Mouse (Mus musculus) kidney, embryonic 14.5 days (tissue): ENCODE results near the gene Mdga2. TPM values are rescaled to one million over a fixed set of nuclear protein-coding genes. Genes with fewer than 3 reads are reported as not detected.

Experiments used
- ATAC-seq: fragments of 200-750 bp; cut with Nextera tagmentation; 2 replicates; pipeline ENCODE4 v1.8.0; 2017; ENCODE audit warnings: moderate number of reproducible peaks, mild to moderate bottlenecking, moderate TSS enrichment, moderate library complexity; ENCODE audit not compliant: low FRiP score, low TSS enrichment
- H3K27ac ChIP-seq: fragments of 300-500 bp; sonication (generic); 2 replicates; pipeline ENCODE4 v1.5.1; 2014; ENCODE audit warnings: low read depth, mild to moderate bottlenecking, low read length, moderate library complexity, mixed read lengths
- H3K27me3 ChIP-seq: fragments of 300-500 bp; sonication (generic); 2 replicates; pipeline ENCODE4 v1.6.1; 2014; ENCODE audit warnings: mild to moderate bottlenecking, low read length; ENCODE audit not compliant: control insufficient read depth, insufficient read depth
- H3K36me3 ChIP-seq: fragments of 300-500 bp; sonication (generic); 2 replicates; pipeline ENCODE4 v1.6.1; 2014; ENCODE audit warnings: low read length, mixed read lengths; ENCODE audit not compliant: control insufficient read depth, insufficient read depth
- H3K4me1 ChIP-seq: fragments of 300-500 bp; sonication (generic); 2 replicates; pipeline ENCODE4 v1.6.1; 2014; ENCODE audit warnings: low read length, mixed read lengths; ENCODE audit not compliant: control insufficient read depth, insufficient read depth
- H3K4me2 ChIP-seq: fragments of 300-500 bp; sonication (generic); replicated peaks from 2 replicates; pipeline ENCODE4 v1.6.1; 2014; ENCODE audit warnings: low read depth, mild to moderate bottlenecking, low read length
- H3K4me3 ChIP-seq: fragments of 300-500 bp; sonication (generic); 2 replicates; pipeline ENCODE4 v1.5.1; 2014; ENCODE audit warnings: mild to moderate bottlenecking, low read length
- H3K9ac ChIP-seq: fragments of 300-500 bp; sonication (generic); 2 replicates; pipeline ENCODE4 v1.6.1; 2014; ENCODE audit warnings: low read depth, mild to moderate bottlenecking, low read length, moderate library complexity
- H3K9me3 ChIP-seq: fragments of 300-500 bp; sonication (generic); 2 replicates; pipeline ENCODE4 v1.6.1; 2016; ENCODE audit warnings: low read length; ENCODE audit not compliant: control insufficient read depth
- WGBS: fragments of 180-500 bp; shearing (Covaris S2); extraction: QIAGEN DNeasy Blood & Tissue Kit; methylation state at CpG from one replicate; pipeline ENCODE4 v1.1.7; 2014; 5-methylcytosine and 5-hydroxymethylcytosine counted together
- polyA plus RNA-seq: library from polyadenylated mRNA; unstranded; fragments of >200 nt; fragmentation: Nextera tagmentation; extraction: Ambion mirVana; gene quantifications from 2 replicates; pipeline ENCODE4 v1.2.1, GENCODE M21; 2014

The Mdga2 gene
- polyA plus RNA-seq, 1 experiment from 2014 or later: 2.0 TPM

DNA sequence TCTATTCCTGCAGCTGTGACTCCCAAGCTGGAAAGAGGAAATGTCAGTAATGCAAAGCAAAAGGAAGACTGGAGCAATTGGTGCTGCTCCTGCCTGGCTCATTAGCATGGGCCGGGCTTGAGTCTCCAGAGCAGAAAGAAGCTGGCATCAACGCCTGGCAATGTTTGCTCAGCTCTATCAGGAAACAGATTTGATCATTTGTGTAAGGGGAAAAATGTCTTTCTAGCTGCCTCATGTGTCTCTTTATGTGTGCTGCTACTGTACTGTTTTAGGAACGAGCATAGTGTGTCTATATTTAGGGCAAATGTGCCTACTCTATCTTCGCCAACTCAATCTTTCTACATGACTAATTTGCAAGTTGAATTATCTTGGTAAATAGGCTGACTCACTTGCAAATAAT lies 211.0 kb downstream of the Mdga2 start:
- Histone ChIP-seq H3K9me3 (no peaks in the 10 kb centered on the region), H3K4me2 (no peak overlapping the region), H3K4me3 (no peak overlapping the region), H3K4me1 (no peaks in the 10 kb centered on the region), H3K36me3 (no peaks in the 10 kb centered on the region), H3K27me3 (no peaks in the 10 kb centered on the region), H3K27ac (no peak overlapping the region), H3K9ac (no peak overlapping the region)
- ATAC-seq: no peak
- 73% methylated on average over 4 of the region's 4 CpGs for WGBS

DNA sequence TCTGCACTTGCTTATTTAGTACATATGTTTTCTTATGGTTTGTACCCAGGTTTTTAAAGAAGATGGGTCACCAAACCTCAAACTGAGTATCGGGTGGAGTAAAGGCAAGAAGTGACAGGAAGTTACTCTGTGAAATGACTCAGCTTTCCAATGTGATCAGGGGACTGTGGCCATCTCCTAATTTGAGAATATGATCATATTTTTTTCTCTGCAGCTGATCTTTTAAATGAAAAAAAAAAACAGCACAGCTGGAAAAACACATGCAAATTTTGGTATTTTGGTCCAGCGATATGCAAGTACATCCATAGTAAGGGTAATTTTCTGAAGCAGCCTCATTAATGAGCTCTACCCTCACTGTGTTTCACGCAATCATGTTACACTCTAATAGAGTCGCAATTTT lies 212.0 kb downstream of the Mdga2 start:
- 89% methylated on average over 4 of the region's 4 CpGs for WGBS
- Histone ChIP-seq H3K27ac (no peak overlapping the region), H3K4me3 (no peak overlapping the region), H3K4me2 (no peak overlapping the region), H3K9ac (no peak overlapping the region), H3K9me3 (no peaks in the 10 kb centered on the region), H3K36me3 (no peaks in the 10 kb centered on the region), H3K27me3 (no peaks in the 10 kb centered on the region), H3K4me1 (no peaks in the 10 kb centered on the region)
- ATAC-seq: no peak

DNA sequence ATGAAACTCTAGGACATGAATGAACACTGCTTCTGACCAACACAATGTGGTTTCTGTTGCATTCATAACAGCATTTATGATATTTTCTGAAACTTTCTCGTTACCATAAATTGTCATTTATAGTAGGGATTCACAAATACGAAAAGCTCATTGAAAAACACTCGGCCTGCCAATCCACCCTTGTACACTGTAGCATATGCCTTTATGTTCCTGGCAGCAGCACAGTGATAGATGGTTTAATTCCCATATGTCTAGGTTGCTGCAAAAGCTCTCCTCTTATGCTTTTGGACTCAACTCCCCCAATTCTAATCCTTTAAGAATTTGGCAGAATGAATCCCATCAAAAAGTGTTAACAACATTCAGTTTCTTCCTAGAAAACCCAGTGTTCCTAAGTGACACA lies 213.2 kb downstream of the Mdga2 start:
- Histone ChIP-seq H3K27ac (no peak overlapping the region), H3K27me3 (no peaks in the 10 kb centered on the region), H3K4me1 (no peaks in the 10 kb centered on the region), H3K36me3 (no peaks in the 10 kb centered on the region), H3K4me3 (no peak overlapping the region), H3K9ac (no peak overlapping the region), H3K9me3 (no peaks in the 10 kb centered on the region), H3K4me2 (no peak overlapping the region)
- 85% methylated on average over 3 of the region's 3 CpGs for WGBS
- no peak for ATAC-seq

DNA sequence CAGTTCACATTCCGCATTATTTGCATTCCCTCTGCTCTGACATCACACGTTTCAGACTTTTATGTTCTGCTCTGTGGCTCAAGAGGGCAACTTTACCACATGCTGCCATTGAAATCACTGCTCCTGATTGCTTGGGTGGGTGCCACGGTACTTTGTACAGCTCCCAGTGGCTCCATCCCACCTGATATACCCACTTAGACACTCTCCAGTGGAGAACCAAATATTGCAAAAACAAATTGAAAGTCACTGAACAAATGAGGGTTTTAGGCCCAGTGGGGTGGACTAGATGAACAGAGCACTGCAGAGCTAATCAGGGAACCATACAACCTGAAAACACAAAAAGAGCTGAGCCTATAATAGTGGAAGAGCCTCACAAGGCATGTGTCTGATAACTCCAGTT lies 268.2 kb downstream of the Mdga2 start:
- no peak overlapping the region for H3K9ac ChIP-seq
- H3K9me3 ChIP-seq: no peaks in the 10 kb centered on the region
- H3K27me3 ChIP-seq: no peaks in the 10 kb centered on the region
- no peak for ATAC-seq
- no peaks in the 10 kb centered on the region for H3K4me1 ChIP-seq
- H3K4me2 ChIP-seq: no peak overlapping the region
- no peak overlapping the region for H3K4me3 ChIP-seq
- WGBS: 70% methylated on average over 3 of the region's 3 CpGs
- H3K36me3 ChIP-seq: no peaks in the 10 kb centered on the region
- no peak overlapping the region for H3K27ac ChIP-seq

DNA sequence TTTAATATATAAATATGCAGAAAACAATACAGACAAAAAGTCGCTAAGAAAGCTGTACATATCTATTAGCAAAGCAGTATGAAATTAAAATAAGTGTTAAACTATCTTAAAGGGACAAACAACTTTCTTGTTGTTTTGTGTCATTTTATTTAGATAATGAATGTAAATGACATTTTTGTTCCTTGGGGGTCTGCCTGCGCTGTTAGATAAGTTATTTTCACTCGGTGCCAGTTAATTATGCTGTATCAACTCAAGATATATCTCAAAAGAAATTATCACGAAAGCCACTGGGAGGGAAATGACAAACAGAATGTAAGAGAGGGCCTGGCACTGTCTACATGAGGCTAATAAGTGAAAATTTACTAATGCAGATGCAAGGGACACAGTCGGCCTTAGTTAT lies 306.6 kb downstream of the Mdga2 start:
- Histone ChIP-seq H3K27me3 (no peaks in the 10 kb centered on the region), H3K4me2 (no peak overlapping the region), H3K36me3 (no peaks in the 10 kb centered on the region), H3K4me1 (no peaks in the 10 kb centered on the region), H3K9me3 (no peaks in the 10 kb centered on the region), H3K4me3 (no peak overlapping the region), H3K9ac (no peak overlapping the region), H3K27ac (no peak overlapping the region)
- 94% methylated on average over 5 of the region's 5 CpGs for WGBS
- no peak for ATAC-seq

DNA sequence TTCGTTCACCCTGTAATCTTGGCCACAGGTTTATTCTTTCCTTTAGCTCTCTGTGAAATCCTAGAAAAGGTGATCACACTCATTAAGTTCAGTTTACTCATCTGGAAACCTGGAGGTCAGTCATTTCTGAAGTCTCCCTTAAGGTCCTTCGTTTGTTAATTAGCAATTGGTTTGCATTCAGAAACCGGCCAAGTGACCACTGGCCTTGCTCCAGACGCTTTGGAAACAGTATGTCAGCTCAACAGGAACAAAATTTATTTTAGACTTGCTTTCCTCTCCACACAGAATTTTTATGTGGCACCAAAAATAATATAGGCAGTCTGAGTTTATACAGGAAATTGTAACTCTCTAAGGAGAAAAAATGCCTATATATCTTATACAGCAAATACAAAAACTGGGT lies 323.0 kb downstream of the Mdga2 start:
- Histone ChIP-seq H3K4me3 (no peak overlapping the region), H3K36me3 (no peaks in the 10 kb centered on the region), H3K4me1 (no peaks in the 10 kb centered on the region), H3K27me3 (no peaks in the 10 kb centered on the region), H3K27ac (no peak overlapping the region), H3K9me3 (no peaks in the 10 kb centered on the region), H3K4me2 (no peak overlapping the region), H3K9ac (no peak overlapping the region)
- ATAC-seq: no peak
- 42% methylated on average over 4 of the region's 4 CpGs for WGBS

DNA sequence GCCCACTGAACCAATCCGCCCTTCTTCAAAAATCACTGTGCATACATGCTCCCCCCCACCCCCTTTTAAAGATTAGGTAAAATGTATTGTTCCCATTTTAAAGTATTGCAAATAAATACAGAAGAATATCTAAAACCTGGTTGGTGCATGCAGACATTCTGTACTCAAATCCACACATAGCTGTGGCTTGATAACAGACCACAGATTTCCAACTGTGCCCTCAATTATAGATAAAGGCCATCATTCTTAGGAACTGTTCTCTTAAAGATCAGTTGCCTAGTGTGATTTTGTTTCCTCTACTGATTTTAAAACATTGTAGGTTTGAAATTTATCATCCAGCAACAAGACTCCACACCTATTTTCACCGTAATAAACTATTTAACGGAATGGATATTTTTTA lies 325.6 kb downstream of the Mdga2 start:
- Histone ChIP-seq H3K4me3 (no peak overlapping the region), H3K27me3 (no peaks in the 10 kb centered on the region), H3K4me2 (no peak overlapping the region), H3K27ac (no peak overlapping the region), H3K36me3 (no peaks in the 10 kb centered on the region), H3K9ac (no peak overlapping the region), H3K9me3 (no peaks in the 10 kb centered on the region), H3K4me1 (no peaks in the 10 kb centered on the region)
- WGBS: 95% methylated on average over 3 of the region's 3 CpGs
- no peak for ATAC-seq

DNA sequence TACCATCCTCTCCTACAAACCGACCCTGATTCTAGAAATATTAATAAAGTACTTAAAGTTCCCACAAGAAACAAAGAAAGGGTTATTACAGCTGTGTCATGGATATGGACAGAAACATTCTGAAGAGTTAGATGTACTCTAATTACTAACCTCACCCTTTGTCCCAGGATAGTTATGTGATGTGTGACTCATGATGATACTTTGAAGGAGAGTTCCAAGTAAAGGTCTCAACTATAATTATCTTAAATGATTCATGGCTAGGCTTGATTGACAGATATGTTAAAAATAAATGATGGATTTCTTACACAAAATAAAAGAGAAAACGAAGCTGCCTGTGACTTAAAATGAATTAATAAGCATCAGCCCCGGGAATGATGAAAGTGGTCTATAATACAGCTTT lies 332.1 kb downstream of the Mdga2 start:
- Histone ChIP-seq H3K4me2 (no peak overlapping the region), H3K9ac (no peak overlapping the region), H3K36me3 (no peaks in the 10 kb centered on the region), H3K9me3 (no peaks in the 10 kb centered on the region), H3K4me1 (no peaks in the 10 kb centered on the region), H3K4me3 (no peak overlapping the region), H3K27me3 (no peaks in the 10 kb centered on the region), H3K27ac (no peak overlapping the region)
- WGBS: 76% methylated on average over 3 of the region's 3 CpGs
- no peak for ATAC-seq

DNA sequence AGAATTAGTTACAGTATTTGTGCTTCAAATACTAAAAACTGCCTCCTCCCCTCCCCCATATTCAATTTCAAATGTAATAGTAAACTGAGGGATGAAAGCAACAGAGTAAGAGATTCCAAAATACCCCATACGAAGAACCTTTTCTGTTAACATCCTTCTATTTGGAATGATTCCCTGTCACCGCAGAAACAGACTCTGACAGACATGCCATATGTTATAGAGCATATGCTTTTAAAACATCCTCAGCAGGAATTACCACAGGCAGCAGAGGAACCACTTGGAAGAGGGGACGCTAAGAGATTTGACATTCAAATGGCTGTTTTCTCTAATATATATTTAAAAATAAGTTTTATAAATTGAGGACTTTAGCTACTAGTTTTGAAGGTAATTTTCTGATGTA lies 333.1 kb downstream of the Mdga2 start:
- Histone ChIP-seq H3K4me1 (no peaks in the 10 kb centered on the region), H3K4me2 (no peak overlapping the region), H3K4me3 (no peak overlapping the region), H3K27me3 (no peaks in the 10 kb centered on the region), H3K9me3 (no peaks in the 10 kb centered on the region), H3K36me3 (no peaks in the 10 kb centered on the region), H3K27ac (no peak overlapping the region), H3K9ac (no peak overlapping the region)
- no peak for ATAC-seq
- 86% methylated on average over 3 of the region's 3 CpGs for WGBS

DNA sequence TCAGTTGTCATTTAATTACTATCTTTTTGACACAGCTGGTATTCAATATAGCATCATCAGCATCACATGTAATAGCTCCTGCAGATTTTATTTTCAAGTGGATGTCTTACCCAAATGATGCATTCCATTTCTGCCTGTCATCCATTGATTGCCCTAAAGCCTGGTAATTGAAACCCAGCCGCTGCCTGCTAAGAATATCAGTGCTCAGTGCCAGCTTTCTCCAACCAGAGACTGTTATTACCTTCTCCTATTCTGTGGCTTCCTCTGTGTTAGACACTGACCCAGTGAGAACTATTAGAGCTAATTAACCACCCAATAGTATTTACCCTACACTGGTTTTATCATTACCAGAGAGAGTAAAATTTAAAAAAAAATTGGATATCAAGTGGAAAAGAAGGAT lies 333.7 kb downstream of the Mdga2 start:
- no peaks in the 10 kb centered on the region for H3K27me3 ChIP-seq
- no peak overlapping the region for H3K4me3 ChIP-seq
- H3K9me3 ChIP-seq: no peaks in the 10 kb centered on the region
- H3K9ac ChIP-seq: no peak overlapping the region
- no peak overlapping the region for H3K27ac ChIP-seq
- WGBS: 74% methylated on average over 1 of the region's 1 CpGs
- H3K36me3 ChIP-seq: no peaks in the 10 kb centered on the region
- no peak overlapping the region for H3K4me2 ChIP-seq
- ATAC-seq: no peak
- H3K4me1 ChIP-seq: no peaks in the 10 kb centered on the region
